Mouse (Mus musculus): Measurements from ENCODE around the gene Mterf2. TPM values are rescaled to one million over a fixed set of nuclear protein-coding genes. Genes with fewer than 3 reads are reported as not detected.

Mterf2 gene
- 5.6 TPM for polyA plus RNA-seq (2017; shearing (Covaris generic))

GRCm38 (mm10) chr10:85127395-85128287, at the start of gene Mterf2:
Gene Mterf2, minus strand, starts transcription at chr10:85128027.

GRCm38 (mm10) chr10:85102247-85103084, 25.4 kb downstream of the Mterf2 start, which contains the start of the genes Fhl4 and Tmem263:
Gene Fhl4, minus strand, starts transcription at chr10:85102495.
Gene Tmem263, plus strand, starts transcription at chr10:85102627.

Other genes with a start within 250 kb of the Mterf2 start
- 14.5 TPM for gene Ric8b, start 210.4 kb downstream of the Mterf2 start, polyA plus RNA-seq (2017; shearing (Covaris generic))
- 0.27 TPM for gene Fhl4, start 25.5 kb downstream of the Mterf2 start, polyA plus RNA-seq (2017; shearing (Covaris generic))
- gene Tmem263, start 25.4 kb downstream of the Mterf2 start, polyA plus RNA-seq (2017; shearing (Covaris generic)), result 10.6 TPM
- 72.6 TPM for gene Cry1, start 57.0 kb upstream of the Mterf2 start, polyA plus RNA-seq (2017; shearing (Covaris generic))

All from effector memory CD4-positive, alpha-beta T cell, adult 5 months (primary cell).